Mouse (Mus musculus) lung, adult 2 months (tissue): ENCODE data around the gene BC028528. TPM values are rescaled to one million over a fixed set of nuclear protein-coding genes. Genes with fewer than 3 reads are reported as not detected.
"Not testable (repeated sequence)": the region's sequence is repeated elsewhere in the genome, so short reads cannot be mapped to it uniquely, and the experiment has no call there.

Experiments
- DNase-seq: peaks from one replicate; pipeline ENCODE4 v3.0.0; 2022
- H3K4me1 ChIP-seq: fragments of 200-500 bp; 2 replicates; pipeline ENCODE4 v1.6.1; 2011; ENCODE audit warnings: low read length; ENCODE audit not compliant: control insufficient read depth, insufficient read depth
- H3K4me3 ChIP-seq: fragments of 200-500 bp; replicated peaks from 2 replicates; pipeline ENCODE3; 2011; ENCODE audit warnings: low read depth, mild to moderate bottlenecking, control low read depth, low read length; ENCODE audit errors: extremely low read depth
- CTCF ChIP-seq: fragments of 200-500 bp; IDR thresholded peaks from 2 replicates; pipeline ENCODE4 v1.5.1; 2011; ENCODE audit warnings: mild to moderate bottlenecking, low read length, control low read depth; ENCODE audit not compliant: insufficient read depth
- POLR2A ChIP-seq: fragments of 200-500 bp; IDR thresholded peaks from 2 replicates; pipeline ENCODE4 v1.6.1; 2011; ENCODE audit warnings: low read depth, mild to moderate bottlenecking, control low read depth, low read length, borderline replicate concordance; ENCODE audit errors: extremely low read depth
- WGBS: fragments of 180-500 bp; shearing (Covaris S2); methylation state at CpG from one replicate; pipeline ENCODE4 v1.1.7; 2018; 5-methylcytosine and 5-hydroxymethylcytosine counted together
- polyA plus RNA-seq: library from polyadenylated mRNA; depleted of rRNA; stranded (reverse); fragments of >200 nt; gene quantifications from 2 replicates; pipeline ENCODE4 v1.2.3, GENCODE M21; 2012

Gene BC028528
- polyA plus RNA-seq, 1 experiment, result 113 TPM

- peak overlapping the region; percentile 32 for H3K4me3 ChIP-seq
- WGBS, result 0% methylated on average over 12 of the region's 12 CpGs
- no peak for TF ChIP-seq POLR2A
- peak; percentile 73 for TF ChIP-seq CTCF
- DNase-seq, result peak; percentile 48
- H3K4me1 ChIP-seq, result peaks cover 2% of the 10 kb centered on the region; the same call in 1 of the 2 replicates
Measured at GRCm38 (mm10) chr3:95905940-95906492, 14.2 kb upstream of the BC028528 start.

- H3K4me1 ChIP-seq, result peaks cover 2% of the 10 kb centered on the region; the same call in 1 of the 2 replicates
- H3K4me3 ChIP-seq, result peak overlapping the region; percentile 40
- TF ChIP-seq POLR2A (peak; percentile 49; the same call in 1 of the 2 replicates), CTCF (no peak)
- under 1% methylated on average over 18 of the region's 18 CpGs for WGBS
- peak; percentile 36 for DNase-seq
Measured at GRCm38 (mm10) chr3:95905146-95905939, 13.5 kb upstream of the BC028528 start.

- no peak for DNase-seq
- peak within 1 kb of the TSS; percentile 53 for H3K4me3 ChIP-seq
- TF ChIP-seq POLR2A, result no peak
- H3K4me1 ChIP-seq, result peaks cover 2% of the 10 kb centered on the region; the same call in 1 of the 2 replicates
- 3% methylated on average over 15 of the region's 15 CpGs for WGBS
Measured at GRCm38 (mm10) chr3:95904568-95904967, 12.8 kb upstream of the BC028528 start, which contains the start of gene Car14. TSS of gene Car14 (minus strand) at chr3:95904691.

GRCm38 (mm10) chr3:95903753-95904502 is 12.1 kb upstream of the BC028528 start:
- no peak for TF ChIP-seq POLR2A
- TF ChIP-seq CTCF, result no peak
- no peak for DNase-seq
- WGBS, result 14% methylated on average over 15 of the region's 15 CpGs
- peak overlapping the region; percentile 53 for H3K4me3 ChIP-seq
- H3K4me1 ChIP-seq, result peaks cover 2% of the 10 kb centered on the region; the same call in 1 of the 2 replicates

- Histone ChIP-seq H3K4me1 (peaks cover 2% of the 10 kb centered on the region; the same call in 1 of the 2 replicates), H3K4me3 (no peak overlapping the region)
- DNase-seq, result no peak
- no peak for TF ChIP-seq CTCF
- no peak for TF ChIP-seq POLR2A
- WGBS, result 33% methylated on average over 6 of the region's 6 CpGs
Measured at GRCm38 (mm10) chr3:95902643-95903042, 10.8 kb upstream of the BC028528 start.

- DNase-seq, result no peak
- Histone ChIP-seq H3K4me3 (no peak overlapping the region), H3K4me1 (peaks cover 2% of the 10 kb centered on the region; the same call in 1 of the 2 replicates)
- TF ChIP-seq CTCF (no peak), POLR2A (no peak)
Measured at GRCm38 (mm10) chr3:95902373-95902625, 10.5 kb upstream of the BC028528 start.

- Histone ChIP-seq H3K4me3 (no peak overlapping the region), H3K4me1 (0 out of 2 replicates have a peak, but pooled peaks cover 2% of the 10 kb centered on the region)
- DNase-seq, result no peak
- TF ChIP-seq POLR2A (no peak), CTCF (no peak)
- WGBS, result 43% methylated on average over 9 of the region's 9 CpGs
Measured at GRCm38 (mm10) chr3:95901616-95902372, 10.0 kb upstream of the BC028528 start.

GRCm38 (mm10) chr3:95899800-95900524 is 8.2 kb upstream of the BC028528 start:
- DNase-seq, result no peak
- Histone ChIP-seq H3K4me1 (peaks cover 5% of the 10 kb centered on the region; the same call in 1 of the 2 replicates), H3K4me3 (no peak overlapping the region)
- WGBS, result 69% methylated on average over 13 of the region's 13 CpGs
- TF ChIP-seq CTCF (no peak), POLR2A (no peak)

- not testable (repeated sequence) for H3K4me3 ChIP-seq, H3K4me1 ChIP-seq
- WGBS, result 66% methylated on average over 7 of the region's 7 CpGs
Measured at GRCm38 (mm10) chr3:95895501-95895900, 3.7 kb upstream of the BC028528 start.

More at GRCm38 (mm10) chr3:95895501-95895900, 3.7 kb upstream of the BC028528 start:
- DNase-seq, result not testable (repeated sequence)
